ENCODE assay signal across 8 mouse cellular contexts in genomic region chr3:86224314-86224563, GRCm38 (mm10). TPM values are rescaled to one million over a fixed set of nuclear protein-coding genes. Genes with fewer than 3 reads are reported as not detected.
DNase-seq lines count a peak whose midpoint lies in the region; ATAC-seq and TF ChIP-seq lines count a peak whose summit lies in the region.

No protein-coding gene starts in this region.

- peaks cover 4% of the 10 kb centered on the region for H3K4me1 ChIP-seq in testis, adult 2 months (ENCODE audit: control insufficient read depth, insufficient read depth, low read length)
- no peaks in the 10 kb centered on the region; the same call in 1 of the 2 replicates for H3K4me1 ChIP-seq in liver, embryonic 11.5 days (replicated peaks; ENCODE audit: control insufficient read depth, insufficient read depth, low read length)

- H3K36me3 ChIP-seq in testis, adult 2 months (ENCODE audit: control insufficient read depth, insufficient read depth, low read length), result no peaks in the 10 kb centered on the region
- peaks cover 2% of the 10 kb centered on the region; the same call in 1 of the 2 replicates for H3K36me3 ChIP-seq in liver, embryonic 11.5 days (ENCODE audit: control insufficient read depth, insufficient read depth, low read length)

- no peaks in the 10 kb centered on the region for H3K9me3 ChIP-seq in liver, embryonic 11.5 days (ENCODE audit: control insufficient read depth, low read length)

- peak overlapping the region; percentile 98 for H3K4me2 ChIP-seq in liver, embryonic 11.5 days

- under 1% methylated on average over 28 of the region's 28 CpGs for WGBS in liver, embryonic 11.5 days

- TF ChIP-seq POLR2A in testis, adult 2 months (IDR thresholded peaks at IDR 0.05; ENCODE audit: control insufficient read depth, low read depth, low read length), result no peak

- peak overlapping the region; percentile 93 for H3K4me3 ChIP-seq in gastrocnemius, adult 2 months
- peak overlapping the region; percentile 91 for H3K4me3 ChIP-seq in testis, adult 2 months (ENCODE audit: control insufficient read depth, low read depth, low read length)
- H3K4me3 ChIP-seq in liver, embryonic 11.5 days (ENCODE audit: low read depth, low read length), result peak overlapping the region; percentile 95

- peak overlapping the region; percentile 96 for H3K27ac ChIP-seq in gastrocnemius, adult 2 months
- peak overlapping the region; percentile 91 for H3K27ac ChIP-seq in testis, adult 2 months (ENCODE audit: control insufficient read depth, insufficient read depth, low read depth, low read length)
- H3K27ac ChIP-seq in liver, embryonic 11.5 days (ENCODE audit: low read depth, low read length), result peak overlapping the region; percentile 91

- peak overlapping the region; percentile 95 for H3K9ac ChIP-seq in liver, embryonic 11.5 days (ENCODE audit: low read depth, low read length)

- no peak for DNase-seq in gastrocnemius, adult 2 months
- no peak for DNase-seq in gastrocnemius, adult 8-10 months (ENCODE audit: low spot score in 2 of 2)
- no peak for DNase-seq in testis, postnatal 14 days (ENCODE audit: low spot score)
- DNase-seq in liver, embryonic 11.5 days (ENCODE audit: low spot score), result peak; percentile 88
- DNase-seq in yolk sac, embryonic 10.5 days (ENCODE audit: low spot score), result peak; percentile 89
- no peak for DNase-seq in gastrocnemius, postnatal 36 days
- DNase-seq in left cerebral cortex, adult 9 months (ENCODE audit: low spot score in 2 of 2), result no peak

- no peak for TF ChIP-seq CTCF in gastrocnemius, adult 2 months (IDR thresholded peaks at IDR 0.05)
- TF ChIP-seq CTCF in testis, adult 2 months (IDR thresholded peaks at IDR 0.05; ENCODE audit: control insufficient read depth, insufficient read depth, insufficient replicate concordance, low read depth, low read length), result no peak

- no peak for ATAC-seq in liver, embryonic 11.5 days (replicated peaks; ENCODE audit: low FRiP score)

- intact Hi-C loops in gastrocnemius, adult 2 months (cut with DNase I), result no loop called here
- intact Hi-C loops in gastrocnemius, postnatal 36 days (cut with DNase I), result no loop called here

- H3K27me3 ChIP-seq in testis, adult 2 months (ENCODE audit: control insufficient read depth, insufficient read depth, low read length), result no peaks in the 10 kb centered on the region
- H3K27me3 ChIP-seq in liver, embryonic 11.5 days (replicated peaks; ENCODE audit: control insufficient read depth, insufficient read depth, low read length), result no peaks in the 10 kb centered on the region

RNA-seq across cellular contexts. Expression of gene Lrba, which starts 0.2 kb away (rescaled TPM):
- total RNA-seq in gastrocnemius, adult 2 months (2021), result 10 to 100 TPM; 24.1 to 28.3 TPM
- 10 to 100 TPM; 25.0 to 29.4 (median 25.7) TPM for total RNA-seq in gastrocnemius, adult 8-10 months (2022)
- 5.1 and 5.4 TPM in 2 replicates for polyA plus RNA-seq in testis, adult 2 months (2012; rRNA removed)
- 3.8 and 4.2 TPM in 2 replicates for polyA plus RNA-seq in liver, embryonic 11.5 days (2014; fragmentation: Nextera tagmentation; extraction: Ambion mirVana)
- total RNA-seq in gastrocnemius, postnatal 36 days (2021), result 10 to 100 TPM; 19.3 to 23.1 TPM

Comparison
In these comparisons a context has a peak if more than half of its experiments do, and no peak if none do; other contexts are left out.
1. DNase-seq: peak in liver, embryonic 11.5 days (single experiment) and yolk sac, embryonic 10.5 days (single experiment); none in gastrocnemius, adult 2 months (single experiment), gastrocnemius, adult 8-10 months (0 of 2), testis, postnatal 14 days (single experiment), gastrocnemius, postnatal 36 days (0 of 2) and left cerebral cortex, adult 9 months (0 of 2).
2. Peak in every context shown above with its lines, with median percentiles within 50 percentile points of each other: H3K27ac ChIP-seq and H3K4me3 ChIP-seq.